27 mouse cellular contexts compared by ENCODE assay signal in genomic region chr12:25436220-25436911, GRCm38 (mm10).
DNase-seq lines count a peak whose midpoint lies in the region; ATAC-seq lines count a peak whose summit lies in the region.
"Had no signal": no experiment of that assay in that cellular context is flagged by ENCODE, and none has a peak within 500 bp of the region (broad histone marks: within the 10 kb centered on the region; RNA-seq: fewer than 3 reads in every experiment).

No protein-coding gene starts in this region.

- H3K4me2 ChIP-seq in embryonic facial prominence, embryonic 13.5 days: no peak overlapping the region
- no peak overlapping the region for H3K4me2 ChIP-seq in limb, embryonic 12.5 days
- no peak overlapping the region for H3K4me2 ChIP-seq in neural tube, embryonic 15.5 days
- H3K4me2 ChIP-seq: embryonic facial prominence, embryonic 15.5 days; heart, embryonic 12.5 days; heart, embryonic 15.5 days; hindbrain, embryonic 14.5 days had no signal

- H3K27ac ChIP-seq in embryonic facial prominence, embryonic 13.5 days: peak overlapping the region; percentile 30; the same call in 1 of the 2 replicates
- H3K27ac ChIP-seq in embryonic facial prominence, embryonic 10.5 days (replicated peaks): no peak overlapping the region
- peak overlapping the region; percentile 59; the same call in 1 of the 2 replicates for H3K27ac ChIP-seq in limb, embryonic 12.5 days
- H3K27ac ChIP-seq in limb, embryonic 10.5 days: no peak overlapping the region
- H3K27ac ChIP-seq in neural tube, embryonic 15.5 days (replicated peaks): no peak overlapping the region
- H3K27ac ChIP-seq: embryonic facial prominence, embryonic 15.5 days; gastrocnemius, adult 2 months; heart, embryonic 15.5 days; hindbrain, embryonic 14.5 days; hindbrain, postnatal 0 days had no signal

- no peak for DNase-seq in embryonic facial prominence, embryonic 10.5 days (ENCODE audit: low spot score)
- no peak for DNase-seq in limb, embryonic 10.5 days (ENCODE audit: low spot score)
- DNase-seq in induced T-regulatory cell, adult 2 months (ENCODE audit: low read depth): peak; percentile 33
- DNase-seq in splenic B cell, adult 2 months (ENCODE audit: low read depth, low spot score): peak; percentile 25
- DNase-seq in adrenal gland, postnatal 14 days: no peak
- DNase-seq: adrenal gland, adult 2 months; adrenal gland, postnatal 25 days; cerebellum, adult 11-12 months; cerebellum, adult 8-10 months; cerebellum, postnatal 10 days; cerebellum, postnatal 36 days; embryo, embryonic 11 days; forebrain, postnatal 0 days; gastrocnemius, adult 2 months; gastrocnemius, postnatal 14 days; heart, adult 18-20 months; heart, postnatal 10 days; heart, postnatal 4 days had no signal

- WGBS in embryonic facial prominence, embryonic 13.5 days: 60% methylated on average over 6 of the region's 6 CpGs
- WGBS in embryonic facial prominence, embryonic 10.5 days: 89% methylated on average over 6 of the region's 6 CpGs
- WGBS in limb, embryonic 12.5 days: 45% methylated on average over 6 of the region's 6 CpGs
- WGBS in limb, embryonic 10.5 days: 81% methylated on average over 6 of the region's 6 CpGs
- WGBS in neural tube, embryonic 15.5 days: 69% methylated on average over 6 of the region's 6 CpGs

- no peaks in the 10 kb centered on the region for H3K36me3 ChIP-seq in embryonic facial prominence, embryonic 13.5 days
- H3K36me3 ChIP-seq in embryonic facial prominence, embryonic 10.5 days (replicated peaks): no peaks in the 10 kb centered on the region
- H3K36me3 ChIP-seq in limb, embryonic 12.5 days: no peaks in the 10 kb centered on the region
- H3K36me3 ChIP-seq in limb, embryonic 10.5 days: no peaks in the 10 kb centered on the region
- no peaks in the 10 kb centered on the region for H3K36me3 ChIP-seq in splenic B cell, adult 2 months (ENCODE audit: control insufficient read depth, insufficient read depth, low read length, poor library complexity, severe bottlenecking)
- no peaks in the 10 kb centered on the region for H3K36me3 ChIP-seq in neural tube, embryonic 15.5 days
- H3K36me3 ChIP-seq: embryonic facial prominence, embryonic 15.5 days; heart, embryonic 12.5 days; heart, embryonic 15.5 days had no signal

- H3K9me3 ChIP-seq in embryonic facial prominence, embryonic 13.5 days: no peaks in the 10 kb centered on the region
- no peaks in the 10 kb centered on the region for H3K9me3 ChIP-seq in embryonic facial prominence, embryonic 10.5 days
- no peaks in the 10 kb centered on the region for H3K9me3 ChIP-seq in limb, embryonic 12.5 days
- no peaks in the 10 kb centered on the region for H3K9me3 ChIP-seq in limb, embryonic 10.5 days (replicated peaks)
- H3K9me3 ChIP-seq in neural tube, embryonic 15.5 days (replicated peaks): no peaks in the 10 kb centered on the region
- H3K9me3 ChIP-seq: embryonic facial prominence, embryonic 15.5 days; heart, embryonic 12.5 days; heart, embryonic 15.5 days had no signal

- no peak overlapping the region for H3K9ac ChIP-seq in embryonic facial prominence, embryonic 13.5 days
- H3K9ac ChIP-seq in limb, embryonic 12.5 days (replicated peaks): no peak overlapping the region
- no peak overlapping the region for H3K9ac ChIP-seq in neural tube, embryonic 15.5 days (replicated peaks)
- H3K9ac ChIP-seq: embryonic facial prominence, embryonic 15.5 days; forebrain, postnatal 0 days; heart, embryonic 12.5 days; heart, embryonic 15.5 days; hindbrain, embryonic 14.5 days had no signal

- H3K4me1 ChIP-seq in embryonic facial prominence, embryonic 13.5 days: peaks cover 15% of the 10 kb centered on the region
- peaks cover 5% of the 10 kb centered on the region; the same call in 1 of the 2 replicates for H3K4me1 ChIP-seq in embryonic facial prominence, embryonic 10.5 days
- peaks cover 18% of the 10 kb centered on the region for H3K4me1 ChIP-seq in limb, embryonic 12.5 days (replicated peaks)
- peaks cover 4% of the 10 kb centered on the region for H3K4me1 ChIP-seq in limb, embryonic 10.5 days
- H3K4me1 ChIP-seq in neural tube, embryonic 15.5 days: 0 out of 2 replicates have a peak, but pooled peaks cover 6% of the 10 kb centered on the region
- H3K4me1 ChIP-seq: heart, embryonic 15.5 days had no signal

- ATAC-seq in embryonic facial prominence, embryonic 13.5 days (ENCODE audit: insufficient number of reproducible peaks, insufficient read depth, low FRiP score, low TSS enrichment, low read depth): no peak
- peak; percentile 79; the same call in 1 of the 2 replicates for ATAC-seq in limb, embryonic 12.5 days (ENCODE audit: insufficient number of reproducible peaks, insufficient read depth, low FRiP score, low TSS enrichment, low read depth)
- ATAC-seq in neural tube, embryonic 15.5 days (ENCODE audit: low FRiP score): no peak
- ATAC-seq: forebrain, embryonic 14.5 days; forebrain, postnatal 0 days; hindbrain, postnatal 0 days had no signal

- no peaks in the 10 kb centered on the region for H3K27me3 ChIP-seq in embryonic facial prominence, embryonic 13.5 days
- no peaks in the 10 kb centered on the region for H3K27me3 ChIP-seq in embryonic facial prominence, embryonic 10.5 days (replicated peaks; ENCODE audit: low read depth, poor library complexity, severe bottlenecking)
- no peaks in the 10 kb centered on the region for H3K27me3 ChIP-seq in limb, embryonic 12.5 days
- no peaks in the 10 kb centered on the region for H3K27me3 ChIP-seq in limb, embryonic 10.5 days (ENCODE audit: low read depth, poor library complexity, severe bottlenecking)
- no peaks in the 10 kb centered on the region for H3K27me3 ChIP-seq in splenic B cell, adult 2 months (ENCODE audit: control insufficient read depth, insufficient read depth, low read length, poor library complexity, severe bottlenecking)
- no peaks in the 10 kb centered on the region for H3K27me3 ChIP-seq in neural tube, embryonic 15.5 days (replicated peaks)
- H3K27me3 ChIP-seq: embryonic facial prominence, embryonic 15.5 days; heart, embryonic 12.5 days; heart, embryonic 15.5 days had no signal

- H3K4me3 ChIP-seq in embryonic facial prominence, embryonic 13.5 days: no peak overlapping the region
- H3K4me3 ChIP-seq in embryonic facial prominence, embryonic 10.5 days: no peak overlapping the region
- H3K4me3 ChIP-seq in limb, embryonic 12.5 days (replicated peaks): no peak overlapping the region
- no peak overlapping the region for H3K4me3 ChIP-seq in limb, embryonic 10.5 days
- no peak overlapping the region for H3K4me3 ChIP-seq in neural tube, embryonic 15.5 days (replicated peaks)
- H3K4me3 ChIP-seq: embryonic facial prominence, embryonic 15.5 days; gastrocnemius, adult 2 months; heart, embryonic 12.5 days; heart, embryonic 15.5 days had no signal

Comparison
In these comparisons a context has a peak if more than half of its experiments do, and no peak if none do; other contexts are left out.
1. H3K27ac ChIP-seq: peak in embryonic facial prominence, embryonic 13.5 days (single experiment) and limb, embryonic 12.5 days (single experiment); none in embryonic facial prominence, embryonic 10.5 days (single experiment), limb, embryonic 10.5 days (single experiment) and neural tube, embryonic 15.5 days (single experiment).
2. DNase-seq: peak in induced T-regulatory cell, adult 2 months (single experiment) and splenic B cell, adult 2 months (single experiment); none in embryonic facial prominence, embryonic 10.5 days (single experiment), limb, embryonic 10.5 days (single experiment) and adrenal gland, postnatal 14 days (single experiment).